Mouse (Mus musculus) forelimb bud, embryonic 11.5 days (tissue): ENCODE results near the gene Kalrn.

Experiments used
- DNase-seq: peaks from one replicate; pipeline ENCODE4 v3.0.0-alpha.2; 2012; ENCODE audit warnings: low read depth, low spot score

The Kalrn gene

DNA sequence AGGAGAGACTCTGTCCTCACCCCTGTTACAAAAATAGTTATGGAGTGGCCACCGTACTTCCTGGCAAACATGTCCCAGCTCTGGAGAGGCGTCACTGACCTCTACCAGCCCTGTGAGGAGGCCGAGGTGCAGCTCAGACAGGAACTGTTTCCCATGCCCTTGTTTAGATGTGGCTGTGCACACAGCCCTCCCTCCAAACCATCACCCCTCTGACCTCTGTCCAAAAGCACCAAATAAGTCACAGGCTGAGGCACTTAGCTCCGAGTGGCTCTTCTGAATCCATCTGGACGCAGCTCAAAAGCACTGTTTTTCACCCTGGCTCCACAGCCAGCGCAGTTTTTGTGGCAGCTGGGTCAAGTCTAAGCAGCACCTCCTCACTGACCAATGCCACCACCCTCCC, 220.6 kb downstream of the Kalrn start:
- DNase-seq: no peak

DNA sequence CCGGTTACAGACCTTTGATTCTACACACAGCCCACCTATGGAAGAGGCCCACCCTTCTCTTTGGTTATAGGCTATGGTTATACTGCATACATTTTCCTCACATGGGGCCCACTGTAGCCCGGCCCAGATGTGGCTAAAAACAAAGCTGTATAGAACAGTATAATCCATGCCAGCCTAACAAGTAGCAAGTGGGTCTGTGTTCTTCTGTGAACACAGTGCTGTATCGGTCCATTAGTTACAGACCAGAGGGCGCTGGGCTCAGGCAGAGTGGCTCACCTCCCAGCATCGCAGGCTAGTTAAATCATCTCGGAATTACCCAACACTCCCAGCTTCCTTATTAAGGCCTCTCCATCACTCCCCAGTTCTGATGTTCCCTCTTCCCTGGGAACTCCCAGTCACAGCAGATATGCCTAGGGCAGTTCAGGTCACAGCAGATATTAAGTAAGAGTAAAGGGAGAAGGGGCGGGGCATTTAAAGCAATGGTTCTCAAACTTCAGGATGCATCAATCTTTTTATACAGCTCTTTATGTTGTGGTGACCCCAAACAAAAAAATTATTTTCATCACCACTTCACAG, 221.7 kb downstream of the Kalrn start:
- DNase-seq: no peak

- no peak for DNase-seq
Measured at GRCm38 (mm10) chr16:34347574-34347973, 225.8 kb downstream of the Kalrn start.

DNA sequence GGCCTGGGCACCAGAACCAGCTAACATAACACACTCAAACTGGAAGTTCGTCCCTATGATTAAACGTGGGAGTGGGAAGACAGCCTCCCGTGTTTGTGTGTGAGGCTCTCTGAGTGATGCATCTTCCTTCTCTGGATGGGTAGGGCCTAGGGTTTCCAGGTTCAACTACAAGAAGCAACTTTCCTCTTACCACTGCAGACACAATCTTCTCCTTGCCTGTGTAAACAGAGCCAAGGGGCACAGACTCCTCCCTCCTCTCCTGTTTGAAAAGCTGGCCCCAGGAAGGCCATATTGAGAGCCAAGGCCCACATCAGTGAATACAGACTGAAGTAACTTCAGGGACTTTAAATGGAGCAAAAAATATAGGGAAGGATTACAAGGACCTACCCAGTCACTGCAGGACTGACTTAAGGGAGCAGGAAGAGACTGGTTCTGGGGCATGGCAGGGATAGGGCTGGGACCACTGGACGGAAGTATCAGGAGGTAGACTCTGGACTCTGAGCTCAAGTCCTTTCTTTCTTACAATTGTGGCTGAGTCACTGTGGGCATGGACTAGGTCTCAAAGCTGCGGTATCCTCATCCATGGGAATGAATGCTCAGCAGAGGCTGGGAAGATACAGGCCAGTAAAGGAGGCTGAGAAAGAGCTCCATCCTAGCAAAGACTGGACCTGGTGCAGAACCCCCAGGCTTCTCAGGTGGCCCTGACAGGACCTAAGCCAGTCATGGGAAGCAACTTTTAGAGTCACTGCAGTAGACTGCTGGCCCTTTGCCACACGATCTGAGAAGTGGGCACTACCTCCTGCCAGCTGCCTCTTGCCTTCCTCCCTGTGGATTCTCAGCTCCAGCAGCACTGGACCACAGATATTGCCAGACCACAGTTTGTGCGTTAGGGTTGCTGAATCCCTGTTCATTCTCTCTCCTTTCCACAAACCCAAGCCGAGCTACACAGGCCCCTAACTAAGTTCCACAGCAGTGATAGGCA, 228.1 kb downstream of the Kalrn start:
- no peak for DNase-seq

DNA sequence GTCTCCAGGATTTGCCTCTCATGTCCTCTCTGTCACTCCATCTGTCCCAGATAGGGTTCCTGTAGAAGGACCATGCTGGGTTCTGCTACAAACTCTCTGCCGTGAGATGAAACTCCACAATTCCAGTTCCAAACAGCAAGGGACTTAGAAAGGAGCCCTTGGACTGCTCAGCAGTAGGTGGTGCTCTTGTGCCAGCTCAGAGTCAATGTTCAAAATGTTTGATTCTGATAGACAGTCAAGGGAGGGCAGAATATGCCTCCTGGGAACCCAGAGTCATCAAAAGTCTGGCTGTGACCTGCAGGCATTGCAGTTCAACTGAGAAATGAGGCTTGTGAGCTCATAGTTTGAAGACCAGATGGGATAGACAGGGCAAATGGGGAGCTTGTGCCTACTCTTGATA, 229.4 kb downstream of the Kalrn start:
- peak; percentile 18 for DNase-seq

DNA sequence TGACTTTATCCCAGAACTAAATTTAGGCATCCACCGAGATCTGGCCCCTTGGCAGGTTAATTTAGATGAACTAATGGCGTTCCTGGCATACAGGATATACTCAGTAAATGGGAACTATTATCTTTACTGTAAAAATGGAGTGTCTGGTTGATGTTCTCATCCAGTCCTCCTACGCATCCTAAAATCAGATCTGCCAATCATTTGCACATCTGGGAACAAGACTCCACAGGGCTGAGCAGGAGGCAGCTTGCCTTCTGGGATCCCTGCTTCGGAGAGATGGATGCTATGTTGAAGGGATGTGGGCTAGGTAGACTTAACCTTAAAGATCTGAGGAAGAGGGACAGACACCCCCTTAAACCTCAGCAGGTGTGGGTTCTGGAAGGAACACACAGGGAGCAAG, 230.2 kb downstream of the Kalrn start:
- no peak for DNase-seq

DNA sequence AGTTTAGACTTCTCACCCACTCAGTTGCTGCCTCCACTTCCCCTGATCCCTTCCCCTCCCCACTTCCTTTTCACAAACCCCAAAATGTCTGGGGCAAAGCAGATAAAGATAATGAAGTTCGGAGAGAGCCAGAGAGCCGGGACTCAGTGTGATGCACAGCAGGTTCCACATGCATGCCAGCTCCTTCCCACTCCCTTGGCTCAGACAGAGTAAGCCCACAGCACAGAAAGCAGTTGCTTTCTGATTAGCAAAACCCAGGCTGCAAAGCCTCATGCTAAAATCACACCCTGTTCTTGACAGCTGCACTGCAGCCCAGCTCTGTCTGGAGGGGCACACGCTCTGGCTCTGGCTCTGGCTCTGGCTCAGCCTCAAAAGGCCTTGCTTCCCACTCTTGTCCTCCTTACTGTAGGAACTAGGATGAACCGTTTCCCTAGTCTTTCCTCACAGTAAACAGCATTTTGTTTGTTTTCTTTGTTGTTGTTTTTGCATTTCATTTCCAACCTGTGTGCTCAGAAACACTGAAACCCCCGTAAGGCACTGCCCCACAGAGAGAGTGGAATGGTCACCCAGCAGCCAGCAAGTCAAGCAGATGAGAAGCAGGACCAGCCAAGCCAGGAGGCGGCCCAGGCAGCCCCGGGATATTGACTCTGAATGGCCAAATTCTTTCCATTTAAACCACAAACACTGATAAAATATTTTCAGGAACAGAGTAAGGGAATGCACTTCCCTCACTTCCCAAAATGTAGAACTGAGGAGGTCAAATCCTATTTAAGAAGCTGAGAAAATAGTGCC, 230.8 kb downstream of the Kalrn start:
- no peak for DNase-seq

DNA sequence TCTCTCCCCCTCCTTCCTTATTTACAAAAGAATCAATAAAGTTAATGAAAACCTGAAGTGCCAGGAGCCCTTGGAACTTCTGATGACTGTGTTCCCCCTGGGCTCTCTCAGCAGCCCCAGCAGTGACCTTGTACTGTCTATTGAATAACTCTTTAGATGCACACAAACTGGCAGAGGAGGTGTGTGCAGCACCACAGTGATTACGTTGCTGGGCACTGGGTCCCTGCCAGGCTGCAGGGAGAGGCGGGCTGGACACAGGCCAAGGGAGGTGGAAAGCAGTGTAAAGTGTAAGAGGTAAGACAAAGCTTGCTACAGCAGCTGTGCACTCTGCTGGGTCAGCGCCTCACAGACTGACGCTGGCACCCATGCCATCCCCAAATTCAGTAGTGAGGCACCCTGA, 238.4 kb downstream of the Kalrn start:
- no peak for DNase-seq

DNA sequence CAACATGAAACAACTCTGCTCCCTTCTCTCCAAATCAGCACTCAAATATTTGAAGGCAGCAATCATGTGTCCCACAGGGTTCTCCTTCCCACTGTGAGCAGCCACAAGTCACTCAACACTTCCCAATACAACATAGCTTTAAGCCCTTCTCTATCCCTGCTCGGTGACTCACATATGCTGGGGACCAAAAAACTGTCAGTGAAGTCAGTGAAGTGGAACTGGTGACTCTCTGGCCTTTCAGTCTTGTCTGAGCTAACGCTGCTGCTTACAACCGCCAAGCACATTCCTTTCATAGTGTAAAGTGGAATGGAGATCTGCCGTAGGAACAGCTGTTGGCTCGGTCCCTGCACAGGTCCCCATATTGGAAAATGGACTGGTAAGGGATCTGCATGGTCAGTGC, 241.7 kb downstream of the Kalrn start:
- DNase-seq: no peak

DNA sequence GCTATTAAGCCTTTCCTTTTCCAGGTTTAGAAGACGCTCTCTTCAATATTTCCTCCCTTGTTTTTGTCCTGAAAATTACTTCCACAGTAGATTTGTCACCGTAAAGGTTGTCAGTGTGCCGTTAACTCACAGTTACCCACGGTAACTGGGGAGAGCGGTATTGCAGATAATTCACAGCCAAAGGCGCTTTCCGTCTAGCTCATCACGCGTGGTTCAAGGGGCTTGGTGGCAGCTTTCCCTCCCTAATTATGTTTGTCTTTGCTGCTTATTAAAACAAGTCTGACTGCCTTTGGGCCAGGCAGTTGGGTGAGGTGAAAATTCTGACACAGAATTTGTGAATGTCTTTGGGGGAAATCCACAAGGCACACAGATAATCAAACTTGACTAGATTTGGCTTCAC, 243.5 kb downstream of the Kalrn start:
- no peak for DNase-seq

DNA sequence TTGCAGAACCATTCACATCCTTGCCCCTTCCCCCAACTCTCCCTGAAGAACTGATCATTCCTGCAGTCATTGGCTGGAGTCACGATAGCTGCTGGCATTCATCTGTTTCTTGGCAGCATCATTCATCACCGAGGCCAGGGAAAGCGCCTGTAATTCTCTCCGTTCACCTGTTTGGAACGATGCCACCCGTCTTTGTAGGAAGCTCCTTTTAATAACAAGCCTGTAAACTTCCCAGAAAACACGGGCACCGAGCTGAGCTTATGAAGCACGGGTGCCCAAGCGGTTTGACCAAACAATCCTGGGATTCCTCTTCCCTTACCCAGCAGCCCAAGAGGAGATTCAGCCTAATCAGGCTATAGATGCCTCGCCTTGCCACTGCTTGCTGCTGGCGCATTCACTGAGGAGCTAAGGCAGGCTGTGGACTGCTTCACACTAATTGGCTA, 243.9 kb downstream of the Kalrn start:
- no peak for DNase-seq

DNA sequence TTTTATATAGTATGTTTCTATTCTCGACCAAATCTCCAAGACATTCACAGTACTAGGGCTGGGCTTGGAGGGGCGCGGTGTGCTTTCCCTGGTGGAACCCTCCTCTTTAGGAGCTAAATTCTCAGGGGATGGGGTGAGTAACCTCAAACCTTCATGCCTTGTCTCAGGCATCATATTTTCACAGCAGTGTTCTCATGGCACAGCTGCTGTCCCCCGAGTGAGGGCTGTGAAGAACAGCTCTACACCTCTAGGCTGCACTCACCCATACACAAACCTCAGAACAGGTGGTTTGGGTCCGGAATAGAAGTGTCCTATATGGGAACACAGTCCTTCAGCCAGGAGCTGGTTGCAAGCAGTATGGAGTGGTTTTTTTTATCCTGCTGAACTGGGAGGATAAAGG, 245.4 kb downstream of the Kalrn start:
- no peak for DNase-seq

DNA sequence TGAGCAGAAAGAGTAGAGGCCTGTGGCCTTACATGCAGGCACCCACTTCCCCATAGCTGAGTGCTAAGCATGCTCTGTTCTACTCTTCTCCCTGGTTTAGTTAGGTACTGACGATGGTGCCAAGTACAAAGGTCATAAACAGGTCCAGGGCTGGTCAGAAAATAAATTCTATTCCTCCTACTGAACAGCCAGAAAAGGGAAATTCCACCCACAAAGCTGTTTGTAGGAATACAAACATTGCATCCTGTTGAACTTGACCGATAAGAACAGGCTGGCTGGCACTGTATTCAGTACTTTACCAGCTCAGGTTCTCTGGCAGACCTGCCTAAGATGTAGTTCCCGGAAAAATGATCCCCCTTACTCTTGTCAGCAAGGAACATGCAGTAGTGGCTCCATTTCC, 247.5 kb downstream of the Kalrn start:
- no peak for DNase-seq

DNA sequence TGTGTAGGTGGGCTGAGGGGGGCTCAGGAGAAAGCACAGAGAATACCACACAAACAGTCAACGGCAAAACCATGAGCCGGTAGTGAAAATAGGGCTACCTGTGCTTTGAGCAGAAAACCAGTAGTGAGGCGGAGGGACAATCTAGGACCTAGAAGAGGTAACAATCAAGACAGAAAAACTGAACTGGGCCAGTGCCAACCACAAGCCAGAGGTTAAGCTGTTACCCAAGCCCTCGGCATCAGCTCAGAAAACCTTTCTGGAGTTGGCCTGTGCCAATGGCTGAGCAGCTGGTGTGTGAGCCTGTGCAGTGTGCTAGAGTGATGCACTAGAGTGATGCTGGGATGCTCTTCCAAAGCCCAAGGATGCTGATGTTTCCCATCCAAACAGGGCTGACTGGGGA, 248.2 kb downstream of the Kalrn start:
- no peak for DNase-seq

GRCm38 (mm10) chr16:34324735-34325134, 248.6 kb downstream of the Kalrn start:
- no peak for DNase-seq

- no peak for DNase-seq
Measured at GRCm38 (mm10) chr16:34323496-34323895, 249.8 kb downstream of the Kalrn start.

DNA sequence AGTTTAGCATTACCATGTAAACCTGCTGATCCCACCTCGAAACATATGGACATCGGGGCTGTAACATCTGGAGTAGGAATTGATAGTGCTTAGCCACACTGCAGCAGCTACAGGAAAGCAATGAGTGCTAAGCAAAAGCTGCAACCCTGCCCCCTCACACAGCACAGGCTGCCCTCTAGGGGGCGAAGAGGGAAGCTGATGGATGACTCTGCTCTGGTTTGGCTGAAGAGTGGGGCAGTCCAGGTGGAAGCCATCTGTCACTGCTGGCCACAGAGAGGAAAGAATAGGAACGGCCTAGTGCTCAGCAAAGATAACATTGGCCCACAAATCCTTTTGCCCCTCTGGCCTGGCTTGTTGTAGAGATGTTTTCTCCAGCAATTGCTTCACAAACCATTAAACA, 250.8 kb downstream of the Kalrn start:
- DNase-seq: peak; percentile 82

GRCm38 (mm10) chr16:34321066-34321790, 252.1 kb downstream of the Kalrn start:
- DNase-seq: no peak

DNA sequence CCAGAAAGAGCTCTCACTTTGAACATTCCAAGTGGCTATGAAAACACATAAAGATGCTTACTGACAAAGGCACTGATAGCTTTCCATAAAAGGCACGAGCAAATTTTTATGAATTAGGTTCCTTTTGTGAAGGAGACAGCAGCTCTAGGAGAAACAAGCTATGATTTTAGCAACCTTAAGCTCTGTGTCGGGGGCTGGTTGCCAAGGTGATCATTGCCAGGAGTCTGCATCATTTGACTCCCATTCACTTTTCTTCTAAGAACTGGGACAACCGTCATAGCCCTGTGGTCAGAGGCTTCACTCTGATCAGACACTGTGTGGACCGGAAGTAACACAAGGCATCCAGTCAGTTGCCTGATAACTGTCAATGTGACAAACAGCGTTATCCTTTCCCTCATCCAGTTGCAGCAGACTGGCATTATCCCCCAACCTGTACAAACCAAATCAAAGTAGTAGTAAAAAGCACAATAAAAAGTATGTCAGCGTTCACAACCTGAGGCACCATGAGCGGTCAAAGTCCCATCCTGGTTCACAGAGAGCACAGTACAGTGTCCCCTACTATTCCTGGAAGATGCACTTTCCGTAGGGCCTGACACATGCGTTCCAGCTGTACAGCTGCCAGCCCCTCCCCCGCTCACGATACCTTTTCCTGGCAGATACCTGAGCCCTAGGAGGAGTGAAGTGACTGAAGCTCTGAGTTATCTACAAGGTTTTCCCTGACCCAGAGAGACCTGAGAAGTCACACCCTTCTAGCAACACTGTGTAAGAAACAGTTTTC, 253.1 kb downstream of the Kalrn start:
- no peak for DNase-seq

GRCm38 (mm10) chr16:34317110-34317509, 256.2 kb downstream of the Kalrn start:
- peak; percentile 35 for DNase-seq

DNA sequence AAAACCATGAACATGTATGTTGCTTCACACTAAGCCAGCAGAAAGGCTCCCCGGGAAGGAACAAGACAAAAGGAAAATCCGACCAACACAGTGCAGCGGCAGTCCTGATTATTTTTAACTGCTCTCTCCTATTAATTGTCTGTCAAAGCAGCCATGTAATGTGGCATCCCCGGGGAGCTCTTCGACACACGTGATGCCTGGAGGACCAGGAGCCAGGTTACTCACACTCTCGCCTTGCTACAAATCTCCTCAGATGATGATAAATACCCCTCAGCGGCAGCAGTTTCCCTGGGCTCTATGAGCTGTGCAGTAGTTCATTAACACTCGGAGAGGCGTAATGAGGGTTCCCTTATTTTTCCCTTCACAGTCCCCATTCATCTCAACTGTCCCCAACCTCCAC, 257.1 kb downstream of the Kalrn start:
- DNase-seq: no peak
